Mouse (Mus musculus): ENCODE results near the gene Ptges.

DNA sequence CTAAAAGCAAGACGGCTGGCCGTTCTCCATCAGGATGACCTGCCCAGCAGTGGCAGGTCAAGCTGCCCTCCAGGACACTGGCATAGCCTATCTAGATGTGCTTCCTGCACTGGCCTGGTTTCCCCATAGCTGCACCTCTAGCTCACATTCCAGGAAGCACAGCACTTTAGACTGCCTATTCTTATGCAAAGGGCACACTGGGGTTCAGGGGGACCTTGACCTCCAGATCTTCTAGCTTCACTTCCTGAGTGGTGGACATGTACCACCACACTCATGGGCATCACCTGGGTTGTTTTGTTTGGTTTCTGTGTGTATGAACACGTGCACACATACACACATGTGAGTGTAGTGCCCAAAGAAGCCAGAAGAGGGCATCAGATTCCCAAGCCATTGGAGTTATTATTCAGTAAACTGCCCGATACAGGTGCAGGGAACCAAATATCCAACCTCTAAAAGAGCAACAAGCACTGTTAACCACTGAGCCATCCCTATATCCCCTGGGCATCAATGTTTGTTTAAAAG lies 44.8 kb downstream of the Ptges start:
- TF ChIP-seq TAL1 (IDR thresholded peaks at IDR 0.05; ENCODE audit: low read length): no peak
- no peak for TF ChIP-seq GATA1 (IDR thresholded peaks at IDR 0.05; ENCODE audit: low read length)

All from erythroblast, embryonic 14.5 days (primary cell).